12 mouse cellular contexts compared by ENCODE assay signal in the genomic region with DNA sequence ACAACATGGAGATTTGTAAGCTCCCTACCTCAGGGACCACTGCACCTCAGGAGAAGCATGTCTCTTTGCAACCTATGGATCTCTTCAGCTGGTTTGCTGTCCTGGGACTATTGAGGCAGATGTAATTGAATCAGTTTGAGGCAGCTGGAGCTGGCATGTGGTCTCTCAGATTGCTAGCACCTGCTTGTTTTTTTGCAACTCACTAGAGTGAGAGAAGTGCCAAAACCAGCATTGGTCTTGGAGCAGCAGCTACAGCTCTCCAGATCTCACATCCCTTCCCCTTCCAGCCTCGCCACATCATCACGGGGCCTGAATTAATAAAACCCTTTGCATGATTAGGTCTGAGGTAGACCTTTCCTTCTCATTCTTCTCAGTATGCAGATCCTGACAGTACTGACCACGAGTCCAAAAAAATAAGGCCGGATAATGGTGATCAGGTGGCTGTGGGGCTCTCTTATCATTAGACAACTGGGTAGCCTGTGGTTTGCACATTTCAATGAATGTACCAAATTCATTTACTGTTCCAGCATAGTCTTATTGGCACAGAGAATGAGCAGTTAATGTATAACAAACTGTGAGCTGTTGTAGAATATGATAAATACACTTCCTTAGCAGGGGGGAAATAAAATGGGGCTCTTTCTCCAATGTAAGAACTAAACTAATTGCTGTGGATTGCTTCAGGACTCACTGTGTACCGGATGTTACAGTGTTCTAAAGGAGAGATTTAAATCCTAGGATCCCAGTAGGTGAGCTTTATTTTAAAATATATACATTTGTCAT.
A peak's percentile ranks its signal among the peaks of the same experiment; 100 is the strongest.
DNase-seq lines count a peak whose midpoint lies in the region; ATAC-seq lines count a peak whose summit lies in the region.
"Had no signal": no experiment of that assay in that cellular context is flagged by ENCODE, and none has a peak within 500 bp of the region (broad histone marks: within the 10 kb centered on the region; RNA-seq: fewer than 3 reads in every experiment).

No protein-coding gene starts in this region.

- H3K9ac ChIP-seq in hindbrain, embryonic 14.5 days = no peak overlapping the region
- no peak overlapping the region for H3K9ac ChIP-seq in hindbrain, embryonic 12.5 days
- no peak overlapping the region for H3K9ac ChIP-seq in hindbrain, embryonic 16.5 days (ENCODE audit: low read depth, low read length)
- H3K9ac ChIP-seq: liver, embryonic 15.5 days had no signal

- no peaks in the 10 kb centered on the region for H3K9me3 ChIP-seq in hindbrain, embryonic 14.5 days (ENCODE audit: control insufficient read depth, low read length)
- H3K9me3 ChIP-seq in hindbrain, embryonic 12.5 days (replicated peaks) = no peaks in the 10 kb centered on the region
- H3K9me3 ChIP-seq in hindbrain, embryonic 16.5 days (ENCODE audit: control insufficient read depth, low read length) = no peaks in the 10 kb centered on the region
- H3K9me3 ChIP-seq: liver, embryonic 15.5 days had no signal

- H3K36me3 ChIP-seq in hindbrain, embryonic 14.5 days (replicated peaks; ENCODE audit: control insufficient read depth, insufficient read depth) = no peaks in the 10 kb centered on the region
- H3K36me3 ChIP-seq in hindbrain, embryonic 12.5 days = no peaks in the 10 kb centered on the region
- no peaks in the 10 kb centered on the region for H3K36me3 ChIP-seq in hindbrain, embryonic 16.5 days (ENCODE audit: control insufficient read depth, insufficient read depth, low read length)
- H3K36me3 ChIP-seq: liver, embryonic 15.5 days had no signal

- ATAC-seq in hindbrain, embryonic 14.5 days (ENCODE audit: low FRiP score) = no peak; the same call in 1 of the 2 replicates
- no peak for ATAC-seq in hindbrain, embryonic 12.5 days (ENCODE audit: low FRiP score)
- peak; percentile 65; the same call in 1 of the 2 replicates for ATAC-seq in hindbrain, embryonic 16.5 days

- no peaks in the 10 kb centered on the region for H3K4me1 ChIP-seq in hindbrain, embryonic 14.5 days (replicated peaks; ENCODE audit: control insufficient read depth, insufficient read depth, low read length)
- peaks cover 3% of the 10 kb centered on the region; the same call in 1 of the 2 replicates for H3K4me1 ChIP-seq in hindbrain, embryonic 12.5 days
- no peaks in the 10 kb centered on the region for H3K4me1 ChIP-seq in hindbrain, embryonic 16.5 days (ENCODE audit: control insufficient read depth, insufficient read depth, low read depth, low read length)

- no peaks in the 10 kb centered on the region for H3K27me3 ChIP-seq in hindbrain, embryonic 14.5 days (ENCODE audit: control insufficient read depth, insufficient read depth, low read length)
- no peaks in the 10 kb centered on the region for H3K27me3 ChIP-seq in hindbrain, embryonic 12.5 days
- H3K27me3 ChIP-seq in hindbrain, embryonic 16.5 days (replicated peaks; ENCODE audit: control insufficient read depth, insufficient read depth, low read length) = no peaks in the 10 kb centered on the region
- H3K27me3 ChIP-seq: CH12.LX; liver, embryonic 15.5 days had no signal

- no peak overlapping the region for H3K4me2 ChIP-seq in hindbrain, embryonic 14.5 days (replicated peaks)
- no peak overlapping the region for H3K4me2 ChIP-seq in hindbrain, embryonic 12.5 days (replicated peaks)
- H3K4me2 ChIP-seq in hindbrain, embryonic 16.5 days (ENCODE audit: low read length) = no peak overlapping the region
- H3K4me2 ChIP-seq: liver, embryonic 15.5 days had no signal

- 72% methylated on average over 5 of the region's 5 CpGs for WGBS in hindbrain, embryonic 14.5 days
- 88% methylated on average over 5 of the region's 5 CpGs for WGBS in hindbrain, embryonic 12.5 days
- 57% methylated on average over 5 of the region's 5 CpGs for WGBS in hindbrain, embryonic 16.5 days

- DNase-seq in hindbrain, embryonic 14.5 days (ENCODE audit: low spot score) = no peak
- peak; percentile 43 for DNase-seq in 416B (ENCODE audit: low read depth)
- DNase-seq in cerebellum, adult 11-12 months = peak; percentile 63
- DNase-seq in urinary bladder, postnatal 14 days (ENCODE audit: low spot score) = no peak
- DNase-seq in urinary bladder, postnatal 36 days (ENCODE audit: low spot score in 2 of 2) = no peak
- DNase-seq in thymus, postnatal 14 days = no peak
- DNase-seq: kidney, adult 8-10 months had no signal

- no peak overlapping the region for H3K4me3 ChIP-seq in hindbrain, embryonic 14.5 days (replicated peaks; ENCODE audit: low read length)
- no peak overlapping the region for H3K4me3 ChIP-seq in hindbrain, embryonic 12.5 days
- H3K4me3 ChIP-seq in hindbrain, embryonic 16.5 days (ENCODE audit: low read length) = no peak overlapping the region
- H3K4me3 ChIP-seq: heart, adult 2 months; liver, embryonic 15.5 days had no signal

- H3K27ac ChIP-seq in hindbrain, embryonic 14.5 days = peak overlapping the region; percentile 0; the same call in 1 of the 2 replicates
- no peak overlapping the region for H3K27ac ChIP-seq in hindbrain, embryonic 12.5 days
- no peak overlapping the region for H3K27ac ChIP-seq in hindbrain, embryonic 16.5 days (ENCODE audit: low read depth, low read length)
- H3K27ac ChIP-seq: heart, adult 2 months; liver, embryonic 15.5 days had no signal

Comparison
In these comparisons a context has a peak if more than half of its experiments do, and no peak if none do; other contexts are left out.
1. DNase-seq: peak in 416B (single experiment) and cerebellum, adult 11-12 months (single experiment); none in hindbrain, embryonic 14.5 days (single experiment), urinary bladder, postnatal 14 days (single experiment), urinary bladder, postnatal 36 days (0 of 2) and thymus, postnatal 14 days (single experiment).